Comparison of ENCODE assay signal across 13 mouse cellular contexts in the genomic region with DNA sequence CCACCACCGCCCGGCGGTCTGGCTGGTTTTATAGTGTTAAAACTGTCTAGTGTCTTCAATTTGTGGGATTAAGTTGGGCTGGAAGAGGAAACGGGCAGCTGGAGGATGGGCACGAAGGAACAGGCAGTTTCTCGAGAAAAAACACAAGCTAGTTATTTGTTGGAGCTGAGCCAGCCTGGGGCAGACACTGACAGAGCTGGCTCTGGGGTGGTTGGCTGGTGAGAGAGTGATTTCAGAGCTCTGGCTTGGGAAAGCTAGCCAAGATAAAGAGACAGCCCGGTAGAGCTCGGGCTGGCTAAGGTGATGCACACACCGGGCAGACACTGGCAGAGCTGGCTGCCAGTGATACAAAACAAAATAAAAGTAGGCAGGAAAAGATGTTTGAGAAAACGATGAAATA. TPM values are rescaled to one million over a fixed set of nuclear protein-coding genes. Genes with fewer than 3 reads are reported as not detected.
DNase-seq lines count a peak whose midpoint lies in the region; ATAC-seq and TF ChIP-seq lines count a peak whose summit lies in the region.
"Had no signal": no experiment of that assay in that cellular context is flagged by ENCODE, and none has a peak within 500 bp of the region (broad histone marks: within the 10 kb centered on the region; RNA-seq: fewer than 3 reads in every experiment).

No protein-coding gene starts in this region.

- H3K27me3 ChIP-seq in forebrain, embryonic 15.5 days, result no peaks in the 10 kb centered on the region
- H3K27me3 ChIP-seq in forebrain, embryonic 12.5 days, result no peaks in the 10 kb centered on the region
- H3K27me3 ChIP-seq in lung, embryonic 14.5 days (ENCODE audit: insufficient read depth, low read length), result no peaks in the 10 kb centered on the region

- H3K9me3 ChIP-seq in forebrain, embryonic 15.5 days, result no peaks in the 10 kb centered on the region
- no peaks in the 10 kb centered on the region for H3K9me3 ChIP-seq in forebrain, embryonic 12.5 days
- no peaks in the 10 kb centered on the region for H3K9me3 ChIP-seq in lung, embryonic 14.5 days (ENCODE audit: low read depth, low read length)

- H3K4me1 ChIP-seq in forebrain, embryonic 15.5 days, result no peaks in the 10 kb centered on the region
- no peaks in the 10 kb centered on the region for H3K4me1 ChIP-seq in forebrain, embryonic 12.5 days
- H3K4me1 ChIP-seq in lung, embryonic 14.5 days (ENCODE audit: insufficient read depth), result no peaks in the 10 kb centered on the region

- H3K27ac ChIP-seq in forebrain, embryonic 15.5 days (replicated peaks), result no peak overlapping the region
- no peak overlapping the region for H3K27ac ChIP-seq in forebrain, embryonic 12.5 days
- H3K27ac ChIP-seq in lung, embryonic 14.5 days (ENCODE audit: low read depth), result no peak overlapping the region
- H3K27ac ChIP-seq: kidney, postnatal 0 days had no signal

- peak; percentile 9 for DNase-seq in lung, embryonic 14.5 days
- no peak for DNase-seq in lung, postnatal 4 days
- DNase-seq in adipocyte (ENCODE audit: low spot score), result peak; percentile 74
- peak; percentile 9 for DNase-seq in layer of hippocampus, adult 9-11 months
- no peak for DNase-seq in T-cell, adult 2 months (ENCODE audit: low spot score)
- DNase-seq: thymus, adult 2 months had no signal

- no peaks in the 10 kb centered on the region for H3K36me3 ChIP-seq in forebrain, embryonic 15.5 days
- H3K36me3 ChIP-seq in forebrain, embryonic 12.5 days (replicated peaks), result no peaks in the 10 kb centered on the region
- H3K36me3 ChIP-seq in lung, embryonic 14.5 days (ENCODE audit: insufficient read depth), result no peaks in the 10 kb centered on the region

- no peak for TF ChIP-seq CTCF in lung, embryonic 14.5 days (IDR thresholded peaks at IDR 0.05; ENCODE audit: low read depth)

- H3K9ac ChIP-seq in forebrain, embryonic 15.5 days (replicated peaks), result no peak overlapping the region
- H3K9ac ChIP-seq in forebrain, embryonic 12.5 days, result no peak overlapping the region
- no peak overlapping the region for H3K9ac ChIP-seq in lung, embryonic 14.5 days

- WGBS in forebrain, embryonic 15.5 days, result 65% methylated on average over 10 of the region's 10 CpGs
- WGBS in forebrain, embryonic 12.5 days, result 79% methylated on average over 10 of the region's 10 CpGs
- 71% methylated on average over 10 of the region's 10 CpGs for WGBS in lung, embryonic 14.5 days

- no peak overlapping the region for H3K4me3 ChIP-seq in forebrain, embryonic 15.5 days
- no peak overlapping the region for H3K4me3 ChIP-seq in forebrain, embryonic 12.5 days (replicated peaks)
- H3K4me3 ChIP-seq in lung, embryonic 14.5 days (ENCODE audit: low read depth, low read length), result no peak overlapping the region

- no peak overlapping the region for H3K4me2 ChIP-seq in forebrain, embryonic 15.5 days (replicated peaks)
- H3K4me2 ChIP-seq in forebrain, embryonic 12.5 days, result no peak overlapping the region
- H3K4me2 ChIP-seq in lung, embryonic 14.5 days, result no peak overlapping the region

- peak; percentile 57 for ATAC-seq in forebrain, embryonic 15.5 days (replicated peaks)
- ATAC-seq in forebrain, embryonic 12.5 days (ENCODE audit: low FRiP score), result no peak
- ATAC-seq in lung, embryonic 14.5 days (ENCODE audit: insufficient read depth), result no peak

RNA-seq across cellular contexts. Expression of a gene that starts 1.2 kb away (rescaled TPM):
- not detected in 2 replicates for polyA plus RNA-seq in forebrain, embryonic 15.5 days (2015; fragmentation: Nextera tagmentation; extraction: Ambion mirVana)
- polyA plus RNA-seq in forebrain, embryonic 12.5 days (2016; fragmentation: Nextera tagmentation; extraction: Ambion mirVana), result 0.14 TPM in 1 of 2 replicates, not detected in the other
- not detected in 2 replicates for polyA plus RNA-seq in lung, embryonic 14.5 days (2014; fragmentation: Nextera tagmentation; extraction: Ambion mirVana)
- polyA plus RNA-seq: embryonic facial prominence, embryonic 11.5 days; kidney, postnatal 0 days; limb, embryonic 14.5 days; small intestine, adult 2 months; thymus, adult 2 months had no signal

RNA-seq across cellular contexts. Expression of a gene that starts 27.5 kb away (rescaled TPM):
- polyA plus RNA-seq in forebrain, embryonic 15.5 days (2015; fragmentation: Nextera tagmentation; extraction: Ambion mirVana), result not detected in 2 replicates
- polyA plus RNA-seq in forebrain, embryonic 12.5 days (2016; fragmentation: Nextera tagmentation; extraction: Ambion mirVana), result not detected in 2 replicates
- not detected in 2 replicates for polyA plus RNA-seq in lung, embryonic 14.5 days (2014; fragmentation: Nextera tagmentation; extraction: Ambion mirVana)
- polyA plus RNA-seq: embryonic facial prominence, embryonic 11.5 days; hindbrain, embryonic 11.5 days; kidney, postnatal 0 days; limb, embryonic 14.5 days; small intestine, adult 2 months; thymus, adult 2 months had no signal

RNA-seq across cellular contexts. Expression of a gene that starts 28.9 kb away (rescaled TPM):
- 1.3 and 1.4 TPM in 2 replicates for polyA plus RNA-seq in forebrain, embryonic 15.5 days (2015; fragmentation: Nextera tagmentation; extraction: Ambion mirVana)
- 1.1 and 1.7 TPM in 2 replicates for polyA plus RNA-seq in forebrain, embryonic 12.5 days (2016; fragmentation: Nextera tagmentation; extraction: Ambion mirVana)
- polyA plus RNA-seq in lung, embryonic 14.5 days (2014; fragmentation: Nextera tagmentation; extraction: Ambion mirVana), result 5.9 and 7.1 TPM in 2 replicates

RNA-seq across cellular contexts. Expression of a gene that starts 46.4 kb away (rescaled TPM):
- 42.1 and 50.8 TPM in 2 replicates for polyA plus RNA-seq in forebrain, embryonic 15.5 days (2015; fragmentation: Nextera tagmentation; extraction: Ambion mirVana)
- 23.3 and 25.8 TPM in 2 replicates for polyA plus RNA-seq in forebrain, embryonic 12.5 days (2016; fragmentation: Nextera tagmentation; extraction: Ambion mirVana)
- polyA plus RNA-seq in lung, embryonic 14.5 days (2014; fragmentation: Nextera tagmentation; extraction: Ambion mirVana), result 7.0 and 8.0 TPM in 2 replicates
- polyA plus RNA-seq: small intestine, adult 2 months had no signal

RNA-seq across cellular contexts. Expression of a gene that starts 46.5 kb away (rescaled TPM):
- polyA plus RNA-seq in forebrain, embryonic 15.5 days (2015; fragmentation: Nextera tagmentation; extraction: Ambion mirVana), result not detected in 2 replicates
- polyA plus RNA-seq in forebrain, embryonic 12.5 days (2016; fragmentation: Nextera tagmentation; extraction: Ambion mirVana), result not detected in 2 replicates
- not detected in 2 replicates for polyA plus RNA-seq in lung, embryonic 14.5 days (2014; fragmentation: Nextera tagmentation; extraction: Ambion mirVana)
- polyA plus RNA-seq: embryonic facial prominence, embryonic 11.5 days; hindbrain, embryonic 11.5 days; kidney, postnatal 0 days; limb, embryonic 14.5 days; small intestine, adult 2 months; thymus, adult 2 months had no signal

Comparison
In these comparisons a context has a peak if more than half of its experiments do, and no peak if none do; other contexts are left out.
1. DNase-seq: peak in lung, embryonic 14.5 days (single experiment), adipocyte (single experiment) and layer of hippocampus, adult 9-11 months (single experiment); none in lung, postnatal 4 days (0 of 2) and T-cell, adult 2 months (single experiment).